Mouse (Mus musculus): ENCODE data around the gene Naa80. TPM values are rescaled to one million over a fixed set of nuclear protein-coding genes. Genes with fewer than 3 reads are reported as not detected.
"Not testable (repeated sequence)": the region's sequence is repeated elsewhere in the genome, so short reads cannot be mapped to it uniquely, and the experiment has no call there.

Naa80 gene
- polyA plus RNA-seq, 1 experiment, result 11.3 TPM

GRCm38 (mm10) chr9:107570016-107570415 is 8.7 kb upstream of the Naa80 start:
- H3K4me1 ChIP-seq (ENCODE audit: control insufficient read depth, insufficient read depth, low read length), result no peaks in the 10 kb centered on the region
- TF ChIP-seq POLR2A (IDR thresholded peaks at IDR 0.05; ENCODE audit: low read depth, low read length) (no peak), CTCF (IDR thresholded peaks at IDR 0.05; ENCODE audit: borderline replicate concordance, insufficient read depth, low read length) (no peak)
- peak overlapping the region; percentile 81 for H3K4me3 ChIP-seq (ENCODE audit: insufficient read depth, low read length)
- no peak overlapping the region for H3K27ac ChIP-seq (ENCODE audit: insufficient read depth, low read length)

- no peak overlapping the region for H3K4me3 ChIP-seq (ENCODE audit: insufficient read depth, low read length)
- H3K4me1 ChIP-seq (ENCODE audit: control insufficient read depth, insufficient read depth, low read length), result no peaks in the 10 kb centered on the region
- no peak overlapping the region for H3K27ac ChIP-seq (ENCODE audit: insufficient read depth, low read length)
- TF ChIP-seq CTCF (IDR thresholded peaks at IDR 0.05; ENCODE audit: borderline replicate concordance, insufficient read depth, low read length) (no peak), POLR2A (IDR thresholded peaks at IDR 0.05; ENCODE audit: low read depth, low read length) (no peak)
Observed at GRCm38 (mm10) chr9:107570845-107571244, 7.8 kb upstream of the Naa80 start.

GRCm38 (mm10) chr9:107571534-107572326 is 7.0 kb upstream of the Naa80 start:
- Histone ChIP-seq H3K27ac (ENCODE audit: insufficient read depth, low read length) (no peak overlapping the region), H3K4me1 (ENCODE audit: control insufficient read depth, insufficient read depth, low read length) (no peaks in the 10 kb centered on the region), H3K4me3 (ENCODE audit: insufficient read depth, low read length) (no peak overlapping the region)
- TF ChIP-seq CTCF (IDR thresholded peaks at IDR 0.05; ENCODE audit: borderline replicate concordance, insufficient read depth, low read length) (no peak), POLR2A (IDR thresholded peaks at IDR 0.05; ENCODE audit: low read depth, low read length) (no peak)

GRCm38 (mm10) chr9:107572327-107572662 is 6.4 kb upstream of the Naa80 start:
- TF ChIP-seq POLR2A (IDR thresholded peaks at IDR 0.05; ENCODE audit: low read depth, low read length), result no peak
- TF ChIP-seq CTCF (IDR thresholded peaks at IDR 0.05; ENCODE audit: borderline replicate concordance, insufficient read depth, low read length), result no peak
- H3K4me3 ChIP-seq (ENCODE audit: insufficient read depth, low read length), result no peak overlapping the region
- no peaks in the 10 kb centered on the region for H3K4me1 ChIP-seq (ENCODE audit: control insufficient read depth, insufficient read depth, low read length)
- H3K27ac ChIP-seq (ENCODE audit: insufficient read depth, low read length), result no peak overlapping the region

- H3K27ac ChIP-seq (ENCODE audit: insufficient read depth, low read length); H3K4me3 ChIP-seq (ENCODE audit: insufficient read depth, low read length); H3K4me1 ChIP-seq (ENCODE audit: control insufficient read depth, insufficient read depth, low read length): not testable (repeated sequence)
Observed at GRCm38 (mm10) chr9:107573774-107574173, 4.9 kb upstream of the Naa80 start.

GRCm38 (mm10) chr9:107575579-107576356 is 2.9 kb upstream of the Naa80 start:
- Histone ChIP-seq H3K4me3 (ENCODE audit: insufficient read depth, low read length) (no peak overlapping the region), H3K4me1 (ENCODE audit: control insufficient read depth, insufficient read depth, low read length) (peaks cover 5% of the 10 kb centered on the region; the same call in 1 of the 2 replicates), H3K27ac (ENCODE audit: insufficient read depth, low read length) (peak overlapping the region; percentile 56)
- TF ChIP-seq CTCF (IDR thresholded peaks at IDR 0.05; ENCODE audit: borderline replicate concordance, insufficient read depth, low read length), result no peak
- no peak for TF ChIP-seq POLR2A (IDR thresholded peaks at IDR 0.05; ENCODE audit: low read depth, low read length)

- Histone ChIP-seq H3K4me3 (ENCODE audit: insufficient read depth, low read length) (peak within 1 kb of the TSS; percentile 37), H3K4me1 (ENCODE audit: control insufficient read depth, insufficient read depth, low read length) (peaks cover 5% of the 10 kb centered on the region; the same call in 1 of the 2 replicates)
Observed at GRCm38 (mm10) chr9:107576357-107577107, 2.2 kb upstream of the Naa80 start, which contains the start of gene Hyal1. Gene Hyal1, plus strand, starts transcription at chr9:107576927.

GRCm38 (mm10) chr9:107577871-107578270 is 816 bp upstream of the Naa80 start:
- Histone ChIP-seq H3K4me3 (ENCODE audit: insufficient read depth, low read length) (no peak overlapping the region), H3K4me1 (ENCODE audit: control insufficient read depth, insufficient read depth, low read length) (peaks cover 5% of the 10 kb centered on the region; the same call in 1 of the 2 replicates)
- TF ChIP-seq POLR2A (IDR thresholded peaks at IDR 0.05; ENCODE audit: low read depth, low read length) (no peak), CTCF (IDR thresholded peaks at IDR 0.05; ENCODE audit: borderline replicate concordance, insufficient read depth, low read length) (no peak)

More at GRCm38 (mm10) chr9:107576357-107577107, 2.2 kb upstream of the Naa80 start, which contains the start of gene Hyal1:
- no peak for TF ChIP-seq CTCF (IDR thresholded peaks at IDR 0.05; ENCODE audit: borderline replicate concordance, insufficient read depth, low read length)
- peak; percentile 91 for TF ChIP-seq POLR2A (IDR thresholded peaks at IDR 0.05; ENCODE audit: low read depth, low read length)
- peak within 1 kb of the TSS; percentile 56 for H3K27ac ChIP-seq (ENCODE audit: insufficient read depth, low read length)

GRCm38 (mm10) chr9:107579023-107579900 is 575 bp downstream of the Naa80 start:
- Histone ChIP-seq H3K4me1 (ENCODE audit: control insufficient read depth, insufficient read depth, low read length) (peaks cover 5% of the 10 kb centered on the region; the same call in 1 of the 2 replicates), H3K4me3 (ENCODE audit: insufficient read depth, low read length) (no peak overlapping the region), H3K27ac (ENCODE audit: insufficient read depth, low read length) (no peak overlapping the region)
- TF ChIP-seq CTCF (IDR thresholded peaks at IDR 0.05; ENCODE audit: borderline replicate concordance, insufficient read depth, low read length), result no peak
- 0 out of 2 replicates have a peak, but pooled peaks have one; percentile 7 for TF ChIP-seq POLR2A (IDR thresholded peaks at IDR 0.05; ENCODE audit: low read depth, low read length)

More at GRCm38 (mm10) chr9:107577871-107578270, 816 bp upstream of the Naa80 start:
- H3K27ac ChIP-seq (ENCODE audit: insufficient read depth, low read length), result no peak overlapping the region

Data from embryonic fibroblast, embryonic 13.5 days (primary cell).